Comparison of ENCODE assay signal across 10 mouse cellular contexts in genomic region chr1:36539186-36539585, GRCm38 (mm10). TPM values are rescaled to one million over a fixed set of nuclear protein-coding genes. Genes with fewer than 3 reads are reported as not detected.
DNase-seq lines count a peak whose midpoint lies in the region; ATAC-seq lines count a peak whose summit lies in the region.
"Had no signal": no experiment of that assay in that cellular context is flagged by ENCODE, and none has a peak within 500 bp of the region (broad histone marks: within the 10 kb centered on the region; RNA-seq: fewer than 3 reads in every experiment).

Gene Gm42417, minus strand, starts transcription at chr1:36539429.

- ATAC-seq in liver, embryonic 15.5 days (ENCODE audit: insufficient read depth) = peak; percentile 86
- no peak for ATAC-seq in forebrain, embryonic 11.5 days (replicated peaks; ENCODE audit: low FRiP score)

- peaks cover 19% of the 10 kb centered on the region for H3K4me1 ChIP-seq in liver, embryonic 15.5 days (replicated peaks)
- H3K4me1 ChIP-seq in forebrain, embryonic 11.5 days (replicated peaks; ENCODE audit: control insufficient read depth, insufficient read depth, low read length) = no peaks in the 10 kb centered on the region

- H3K4me2 ChIP-seq in liver, embryonic 15.5 days = no peak within 1 kb of the TSS
- no peak within 1 kb of the TSS for H3K4me2 ChIP-seq in forebrain, embryonic 11.5 days (ENCODE audit: low read depth, low read length, severe bottlenecking)

- intact Hi-C loops in heart, postnatal 14 days (cut with DNase I) = no loop called here

- peaks cover 13% of the 10 kb centered on the region for H3K36me3 ChIP-seq in liver, embryonic 15.5 days (replicated peaks)
- no peaks in the 10 kb centered on the region for H3K36me3 ChIP-seq in forebrain, embryonic 11.5 days (ENCODE audit: control insufficient read depth, insufficient read depth, low read length)

- no peak within 1 kb of the TSS for H3K9ac ChIP-seq in liver, embryonic 15.5 days
- H3K9ac ChIP-seq in forebrain, embryonic 11.5 days (ENCODE audit: low read length) = no peak within 1 kb of the TSS

- no peaks in the 10 kb centered on the region for H3K9me3 ChIP-seq in liver, embryonic 15.5 days (replicated peaks)
- no peaks in the 10 kb centered on the region for H3K9me3 ChIP-seq in forebrain, embryonic 11.5 days (ENCODE audit: control insufficient read depth, low read length)

- H3K27ac ChIP-seq in liver, embryonic 15.5 days (replicated peaks) = peak within 1 kb of the TSS; percentile 57
- no peak within 1 kb of the TSS for H3K27ac ChIP-seq in forebrain, embryonic 11.5 days (ENCODE audit: low read depth, low read length)

- DNase-seq in Muller cell, postnatal 12 days (ENCODE audit: inconsistent ontology term) = peak; percentile 35
- DNase-seq in embryo, embryonic 11 days = peak; percentile 41
- peak; percentile 77 to 81 for DNase-seq in heart, postnatal 14 days
- DNase-seq in forebrain, embryonic 11.5 days (ENCODE audit: low spot score) = no peak
- no peak for DNase-seq in urinary bladder, adult 2 months (ENCODE audit: low spot score)
- no peak for DNase-seq in urinary bladder, postnatal 14 days (ENCODE audit: low spot score)
- DNase-seq in layer of hippocampus, adult 9-10 months (ENCODE audit: low spot score) = no peak

- no peak within 1 kb of the TSS for H3K4me3 ChIP-seq in liver, embryonic 15.5 days (replicated peaks)
- no peak within 1 kb of the TSS for H3K4me3 ChIP-seq in forebrain, embryonic 11.5 days (ENCODE audit: low read depth, low read length)

- WGBS in liver, embryonic 15.5 days (ENCODE audit: insufficient replicate concordance) = 85% methylated on average over 9 of the region's 9 CpGs
- 65% methylated on average over 9 of the region's 9 CpGs for WGBS in forebrain, embryonic 11.5 days

- H3K27me3 ChIP-seq in liver, embryonic 15.5 days = no peaks in the 10 kb centered on the region
- H3K27me3 ChIP-seq in forebrain, embryonic 11.5 days (ENCODE audit: control insufficient read depth, insufficient read depth, low read length) = no peaks in the 10 kb centered on the region

RNA-seq across cellular contexts. Expression of gene Gm42417, which starts in this region (rescaled TPM):
- 10 to 100 TPM; 52.6 to 94.6 TPM for total RNA-seq in heart, postnatal 14 days (2021)
- not detected in 2 replicates for polyA plus RNA-seq in liver, embryonic 15.5 days (2015; fragmentation: Nextera tagmentation; extraction: Ambion mirVana)
- polyA plus RNA-seq in forebrain, embryonic 11.5 days (2014; fragmentation: Nextera tagmentation; extraction: Ambion mirVana) = not detected in 2 replicates
- polyA plus RNA-seq in urinary bladder, adult 2 months (2012; rRNA removed) = 0.12 and 0.25 TPM in 2 replicates
- total RNA-seq: ES-E14 had no signal
- polyA plus RNA-seq: spleen, adult 2 months had no signal

Comparison
In these comparisons a context has a peak if more than half of its experiments do, and no peak if none do; other contexts are left out.
1. Peak in ATAC-seq and H3K27ac ChIP-seq in liver, embryonic 15.5 days; RNA of the gene not detected or under 1 TPM.
2. DNase-seq: peak in Muller cell, postnatal 12 days (single experiment), embryo, embryonic 11 days (single experiment) and heart, postnatal 14 days (2 of 2); none in forebrain, embryonic 11.5 days (single experiment), urinary bladder, adult 2 months (single experiment), urinary bladder, postnatal 14 days (single experiment) and layer of hippocampus, adult 9-10 months (single experiment).